Mouse (Mus musculus): Measurements from ENCODE around the gene Lrrc17. TPM values are rescaled to one million over a fixed set of nuclear protein-coding genes. Genes with fewer than 3 reads are reported as not detected.
"Not testable (repeated sequence)": the region's sequence is repeated elsewhere in the genome, so short reads cannot be mapped to it uniquely, and the experiment has no call there.

Lrrc17 gene
- total RNA-seq, 2 experiments from 2014 or later: 1.2 to 1.3 TPM

GRCm38 (mm10) chr5:21599961-21600360 is 56.6 kb downstream of the Lrrc17 start:
- DNase-seq (ENCODE audit: low spot score): no peak

GRCm38 (mm10) chr5:21605936-21606335 is 62.6 kb downstream of the Lrrc17 start:
- no peak for DNase-seq (ENCODE audit: low spot score)

GRCm38 (mm10) chr5:21608311-21609304 is 65.2 kb downstream of the Lrrc17 start:
- peak; percentile 30 for DNase-seq (ENCODE audit: low spot score)

GRCm38 (mm10) chr5:21610996-21611395 is 67.6 kb downstream of the Lrrc17 start:
- DNase-seq (ENCODE audit: low spot score): no peak

GRCm38 (mm10) chr5:21614299-21614698 is 70.9 kb downstream of the Lrrc17 start:
- DNase-seq (ENCODE audit: low spot score): not testable (repeated sequence)

GRCm38 (mm10) chr5:21616450-21617009 is 73.2 kb downstream of the Lrrc17 start:
- DNase-seq (ENCODE audit: low spot score): no peak

Other genes with a start within 250 kb of the Lrrc17 start
- 1 to 10 TPM; 4.0 to 4.8 TPM for gene Fgl2, start 170.9 kb upstream of the Lrrc17 start, total RNA-seq (2021)
- 1 to 10 TPM; 3.5 to 4.8 TPM for gene Ccdc146, start 118.9 kb upstream of the Lrrc17 start, total RNA-seq (2021)
- gene Fam185a, start 118.6 kb upstream of the Lrrc17 start, total RNA-seq (2021): 10 to 100 TPM in 1 of 2 experiments, 1 to 10 TPM in 1; 8.8 to 10.7 TPM
- gene Fbxl13, start 102.1 kb downstream of the Lrrc17 start, total RNA-seq (2021): not detected
- gene Armc10, start 102.3 kb downstream of the Lrrc17 start, total RNA-seq (2021): 1 to 10 TPM; 4.4 to 4.7 TPM
- 10 to 100 TPM in 1 of 2 experiments, 1 to 10 TPM in 1; 8.8 to 11.5 TPM for gene Napepld, start 157.8 kb downstream of the Lrrc17 start, total RNA-seq (2021)
- 100 to 1,000 TPM; 101 to 113 TPM for gene Pmpcb, start 193.6 kb downstream of the Lrrc17 start, total RNA-seq (2021)
- gene Dnajc2, start 241.7 kb downstream of the Lrrc17 start, total RNA-seq (2021): 10 to 100 TPM; 24.2 to 25.0 TPM
- gene Psmc2, start 241.7 kb downstream of the Lrrc17 start, total RNA-seq (2021): 100 to 1,000 TPM; 115 to 125 TPM

Measured in gastrocnemius, adult 18-20 months (tissue).